Mouse (Mus musculus): ENCODE results near the gene Metap1.
A peak's percentile ranks its signal among the peaks of the same experiment; 100 is the strongest.

The Metap1 gene

GRCm38 (mm10) chr3:138489327-138490033 is at the start of gene Metap1:
Metap1 (minus strand) TSS chr3:138489515.
- DNase-seq (ENCODE audit: low read depth, low spot score): peak; percentile 93

- DNase-seq (ENCODE audit: low read depth, low spot score): no peak
Observed at GRCm38 (mm10) chr3:138536031-138536430, 46.7 kb upstream of the Metap1 start.

- no peak for DNase-seq (ENCODE audit: low read depth, low spot score)
Observed at GRCm38 (mm10) chr3:138532764-138533163, 43.4 kb upstream of the Metap1 start.

GRCm38 (mm10) chr3:138531479-138532181 is 42.3 kb upstream of the Metap1 start:
- DNase-seq (ENCODE audit: low read depth, low spot score): no peak

GRCm38 (mm10) chr3:138530578-138531478 is 41.5 kb upstream of the Metap1 start:
- DNase-seq (ENCODE audit: low read depth, low spot score): no peak

GRCm38 (mm10) chr3:138528265-138528664 is 39.0 kb upstream of the Metap1 start:
- DNase-seq (ENCODE audit: low read depth, low spot score): no peak

GRCm38 (mm10) chr3:138527667-138528231 is 38.4 kb upstream of the Metap1 start:
- DNase-seq (ENCODE audit: low read depth, low spot score): peak; percentile 51

- peak; percentile 96 for DNase-seq (ENCODE audit: low read depth, low spot score)
Observed at GRCm38 (mm10) chr3:138526916-138527666, 37.8 kb upstream of the Metap1 start.

- DNase-seq (ENCODE audit: low read depth, low spot score): no peak
Observed at GRCm38 (mm10) chr3:138526073-138526915, 37.0 kb upstream of the Metap1 start, which contains the start of gene Eif4e. Eif4e (plus strand) TSS chr3:138526179.

GRCm38 (mm10) chr3:138525494-138525893 is 36.2 kb upstream of the Metap1 start:
- no peak for DNase-seq (ENCODE audit: low read depth, low spot score)

- no peak for DNase-seq (ENCODE audit: low read depth, low spot score)
Observed at GRCm38 (mm10) chr3:138523956-138524355, 34.6 kb upstream of the Metap1 start.

- DNase-seq (ENCODE audit: low read depth, low spot score): no peak
Observed at GRCm38 (mm10) chr3:138519218-138519617, 29.9 kb upstream of the Metap1 start.

GRCm38 (mm10) chr3:138517881-138518280 is 28.6 kb upstream of the Metap1 start:
- DNase-seq (ENCODE audit: low read depth, low spot score): no peak

- no peak for DNase-seq (ENCODE audit: low read depth, low spot score)
Observed at GRCm38 (mm10) chr3:138515656-138516370, 26.5 kb upstream of the Metap1 start.

- no peak for DNase-seq (ENCODE audit: low read depth, low spot score)
Observed at GRCm38 (mm10) chr3:138514749-138515148, 25.4 kb upstream of the Metap1 start.

GRCm38 (mm10) chr3:138513243-138513642 is 23.9 kb upstream of the Metap1 start:
- DNase-seq (ENCODE audit: low read depth, low spot score): no peak

- no peak for DNase-seq (ENCODE audit: low read depth, low spot score)
Observed at GRCm38 (mm10) chr3:138510471-138510870, 21.2 kb upstream of the Metap1 start.

- DNase-seq (ENCODE audit: low read depth, low spot score): no peak
Observed at GRCm38 (mm10) chr3:138509581-138509980, 20.3 kb upstream of the Metap1 start.

GRCm38 (mm10) chr3:138506749-138507148 is 17.4 kb upstream of the Metap1 start:
- no peak for DNase-seq (ENCODE audit: low read depth, low spot score)

All from retina, postnatal 7 days (tissue).